Mouse (Mus musculus) layer of hippocampus, adult 6 months (tissue): ENCODE measurements around the gene Olfr1030. TPM values are rescaled to one million over a fixed set of nuclear protein-coding genes. Genes with fewer than 3 reads are reported as not detected.

ENCODE experiments used
- long read RNA-seq, 2 experiments: library from polyadenylated mRNA; unstranded; transcript quantifications; one replicate each; pipeline ENCODE4 v2.0.0; 2019 to 2020
- polyA plus RNA-seq: library from polyadenylated mRNA; unstranded; fragments of <200 nt; fragmentation: Nextera tagmentation; gene quantifications from 2 replicates; pipeline ENCODE4 v1.2.3, GENCODE M21; 2021

The Olfr1030 gene
- polyA plus RNA-seq, result not detected in 2 replicates
- long read RNA-seq, experiment 1, result 0 reads
- long read RNA-seq, experiment 2, result 0 reads

DNA sequence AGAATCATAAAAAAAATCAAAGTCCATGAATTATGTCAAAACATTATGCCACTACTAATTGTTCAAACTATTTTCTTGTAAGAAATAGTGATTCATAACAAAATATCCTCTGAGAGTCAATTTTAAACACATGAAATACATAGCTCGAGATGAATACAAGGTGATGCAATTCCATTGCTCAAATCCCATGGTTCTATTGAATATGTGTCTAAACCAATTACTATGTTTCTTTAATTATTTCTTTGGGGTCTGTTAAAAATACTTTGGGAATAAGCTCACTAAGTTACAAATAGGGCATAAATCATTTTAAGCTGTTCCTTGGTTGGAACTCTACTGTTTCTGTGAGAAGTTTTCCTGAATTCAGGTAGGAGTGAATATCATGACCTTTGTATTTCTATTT is at the start of gene Olfr1030:
Gene Olfr1030 (plus strand): TSS at position 301 of the 400 bp plus-strand sequence.

DNA sequence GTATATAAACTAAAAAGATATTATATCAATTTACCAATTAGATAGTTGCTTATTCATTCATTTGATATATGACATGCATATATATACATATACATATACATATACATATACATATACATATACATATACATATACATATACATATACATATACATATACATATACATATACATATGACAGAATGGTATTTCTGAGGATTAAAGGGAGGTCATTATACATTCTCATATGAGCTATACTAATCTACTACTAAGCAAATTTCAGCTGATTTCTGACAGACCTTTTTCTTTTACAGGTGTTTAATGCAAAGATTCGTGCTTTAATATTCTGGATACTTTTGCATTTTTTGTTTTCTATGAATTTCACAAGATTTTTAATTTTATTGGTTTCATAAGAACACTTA is 28.9 kb upstream of the Olfr1030 start, which contains the start of gene Olfr1028:
Gene Olfr1028 (plus strand): TSS at position 301 of the 400 bp plus-strand sequence.

DNA sequence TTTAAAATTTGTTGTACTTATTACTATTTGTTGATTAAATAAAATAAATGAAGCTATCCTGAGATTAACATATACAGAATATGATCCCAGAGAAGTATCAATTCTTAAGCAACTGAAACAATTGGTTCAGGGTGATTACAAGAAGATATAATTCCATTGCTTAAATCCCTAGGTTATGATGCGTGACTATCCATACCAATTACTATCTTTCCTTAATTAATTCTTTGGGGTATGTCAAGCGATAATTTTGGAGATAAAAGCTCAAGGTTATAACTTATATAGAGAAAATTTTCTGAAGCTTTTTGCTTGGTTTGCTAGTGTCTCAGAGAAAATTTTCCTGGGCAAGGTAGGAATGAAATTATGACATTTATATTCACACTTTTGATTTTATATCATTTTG is 5.5 kb upstream of the Olfr1030 start, which contains the start of gene Olfr1029:
Gene Olfr1029 (plus strand): TSS at position 301 of the 400 bp plus-strand sequence.

DNA sequence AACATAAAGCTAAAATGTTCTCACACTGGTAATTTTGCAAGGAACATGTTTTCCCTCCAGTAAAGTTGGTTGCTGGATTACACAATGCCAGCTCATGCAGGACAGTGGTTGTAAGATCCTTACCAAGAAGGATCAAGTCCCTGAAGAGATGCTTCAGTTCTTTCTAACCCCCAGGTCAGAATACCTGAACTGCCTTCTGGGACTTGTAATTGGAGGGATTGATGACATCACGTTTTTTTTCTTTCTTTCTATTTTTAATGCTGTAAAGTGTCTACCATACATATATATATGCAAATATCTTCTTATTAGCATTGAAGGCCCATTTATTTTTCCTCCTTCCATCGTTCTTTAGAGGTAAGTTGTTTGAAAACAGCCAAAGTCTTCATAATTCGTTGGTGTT is 10.9 kb downstream of the Olfr1030 start, which contains the start of gene Olfr1031:
Gene Olfr1031 (plus strand): TSS at position 301 of the 400 bp plus-strand sequence.

DNA sequence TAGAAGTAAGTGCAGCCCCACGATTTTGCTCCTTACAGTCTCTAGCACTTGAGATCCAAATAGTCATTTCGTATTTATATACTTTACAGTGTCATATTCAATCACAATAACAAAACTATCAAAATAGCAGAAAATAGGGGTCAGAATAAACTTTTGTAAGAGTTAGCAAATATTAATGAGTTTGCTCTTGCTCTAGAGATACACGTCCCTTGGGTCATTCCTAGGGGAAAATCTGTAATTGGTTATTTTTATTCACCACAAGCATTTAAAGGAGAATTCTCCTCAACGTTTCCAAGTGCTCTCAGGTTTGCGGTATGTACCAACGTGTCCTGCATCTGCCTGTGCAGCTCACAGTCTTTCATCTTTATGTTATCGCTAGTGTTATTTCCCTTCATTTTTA is 26.2 kb downstream of the Olfr1030 start, which contains the start of gene Olfr1032:
Gene Olfr1032 (plus strand): TSS at position 301 of the 400 bp plus-strand sequence.

DNA sequence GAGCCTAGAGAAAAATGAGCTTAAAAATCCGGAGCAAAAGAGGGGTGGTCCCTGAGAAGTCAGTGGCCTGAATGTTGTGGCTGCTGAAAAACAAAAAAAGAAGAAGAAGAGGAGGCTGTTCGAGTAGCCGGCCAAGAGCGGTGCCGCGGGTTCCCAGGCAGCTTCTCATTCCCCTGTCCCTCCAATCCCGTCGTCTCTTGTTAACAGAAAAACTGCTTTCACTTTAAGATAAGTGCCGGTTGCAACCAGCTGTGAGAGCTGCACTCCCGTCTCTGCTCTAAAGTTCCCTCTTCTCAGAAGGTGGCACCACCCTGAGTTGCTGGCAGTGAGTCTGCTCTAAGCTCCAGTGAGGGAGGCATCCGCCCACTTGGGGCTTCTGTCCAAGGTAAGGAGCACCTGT is 41.3 kb downstream of the Olfr1030 start, which contains the start of gene Olfr1033:
Gene Olfr1033 (plus strand): TSS at position 228 of the 400 bp plus-strand sequence.

Other genes starting within 250 kb of the Olfr1030 start
- not detected in 2 replicates for gene Olfr1012, start 216.5 kb upstream of the Olfr1030 start, polyA plus RNA-seq
- gene Olfr1013, start 212.2 kb upstream of the Olfr1030 start, polyA plus RNA-seq, result not detected in 2 replicates
- not detected in 2 replicates for gene Olfr1014, start 206.6 kb upstream of the Olfr1030 start, polyA plus RNA-seq
- not detected in 2 replicates for gene Olfr1015, start 197.3 kb upstream of the Olfr1030 start, polyA plus RNA-seq
- not detected in 2 replicates for gene Olfr1016, start 176.7 kb upstream of the Olfr1030 start, polyA plus RNA-seq
- gene Olfr1018, start 160.8 kb upstream of the Olfr1030 start, polyA plus RNA-seq, result not detected in 2 replicates
- not detected in 2 replicates for gene Olfr1019, start 133.8 kb upstream of the Olfr1030 start, polyA plus RNA-seq
- not detected in 2 replicates for gene Olfr1020, start 132.2 kb upstream of the Olfr1030 start, polyA plus RNA-seq
- not detected in 2 replicates for gene Olfr1022, start 110.7 kb upstream of the Olfr1030 start, polyA plus RNA-seq
- not detected in 2 replicates for gene Olfr1023, start 93.6 kb upstream of the Olfr1030 start, polyA plus RNA-seq
- gene Olfr1024, start 74.2 kb upstream of the Olfr1030 start, polyA plus RNA-seq, result not detected in 2 replicates
- not detected in 2 replicates for gene Olfr1025-ps1, start 64.1 kb upstream of the Olfr1030 start, polyA plus RNA-seq
- not detected in 2 replicates for gene Olfr1026, start 57.7 kb upstream of the Olfr1030 start, polyA plus RNA-seq
- gene Olfr1028, start 28.8 kb upstream of the Olfr1030 start, polyA plus RNA-seq, result not detected in 2 replicates
- gene Olfr1029, start 5.4 kb upstream of the Olfr1030 start, polyA plus RNA-seq, result not detected in 2 replicates
- not detected in 2 replicates for gene Olfr1031, start 11.0 kb downstream of the Olfr1030 start, polyA plus RNA-seq
- not detected in 2 replicates for gene Olfr1032, start 26.3 kb downstream of the Olfr1030 start, polyA plus RNA-seq
- gene Olfr1033, start 41.4 kb downstream of the Olfr1030 start, polyA plus RNA-seq, result not detected in 2 replicates
- not detected in 2 replicates for gene Olfr1034, start 66.6 kb downstream of the Olfr1030 start, polyA plus RNA-seq
- gene Olfr1036, start 94.7 kb downstream of the Olfr1030 start, polyA plus RNA-seq, result not detected in 2 replicates
- gene Olfr1037, start 108.1 kb downstream of the Olfr1030 start, polyA plus RNA-seq, result not detected in 2 replicates
- gene Olfr1039, start 156.7 kb downstream of the Olfr1030 start, polyA plus RNA-seq, result not detected in 2 replicates
- gene Olfr1040, start 167.5 kb downstream of the Olfr1030 start, polyA plus RNA-seq, result not detected in 2 replicates
- not detected in 2 replicates for gene Olfr1042, start 182.6 kb downstream of the Olfr1030 start, polyA plus RNA-seq
- not detected in 2 replicates for gene Olfr1043, start 188.2 kb downstream of the Olfr1030 start, polyA plus RNA-seq
- gene Olfr1044, start 198.5 kb downstream of the Olfr1030 start, polyA plus RNA-seq, result not detected in 2 replicates
- gene Olfr52, start 206.4 kb downstream of the Olfr1030 start, polyA plus RNA-seq, result not detected in 2 replicates
- gene Olfr1045, start 223.7 kb downstream of the Olfr1030 start, polyA plus RNA-seq, result not detected in 2 replicates
- gene Olfr1046, start 240.0 kb downstream of the Olfr1030 start, polyA plus RNA-seq, result not detected in 2 replicates